13 mouse cellular contexts compared by ENCODE assay signal in the genomic region with DNA sequence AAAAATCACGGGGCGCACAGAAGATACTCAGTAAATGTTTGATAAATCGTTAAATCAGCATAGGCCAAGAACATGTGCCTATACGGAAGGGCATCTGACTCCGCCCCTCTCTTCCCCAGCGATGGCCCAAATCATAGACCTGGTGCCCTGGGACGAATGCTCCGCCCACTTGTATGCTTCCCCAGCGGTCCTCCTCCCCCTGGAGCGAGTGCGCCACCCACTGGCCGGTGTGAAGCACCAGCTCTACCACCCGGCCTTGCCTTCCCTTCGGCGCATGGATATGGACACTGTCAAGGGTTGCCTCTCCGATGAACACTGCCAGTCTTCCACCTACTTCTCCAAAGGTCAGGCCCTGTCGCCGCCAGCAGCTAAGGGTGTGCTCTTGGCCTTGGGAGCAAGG. TPM values are rescaled to one million over a fixed set of nuclear protein-coding genes. Genes with fewer than 3 reads are reported as not detected.
DNase-seq lines count a peak whose midpoint lies in the region; TF ChIP-seq lines count a peak whose summit lies in the region.
"Had no signal": no experiment of that assay in that cellular context is flagged by ENCODE, and none has a peak within 500 bp of the region (broad histone marks: within the 10 kb centered on the region; RNA-seq: fewer than 3 reads in every experiment).

No protein-coding gene starts in this region.

- peak overlapping the region; percentile 91 for H3K4me3 ChIP-seq in testis, adult 2 months (ENCODE audit: control insufficient read depth, low read depth, low read length)
- H3K4me3 ChIP-seq: embryonic facial prominence, embryonic 12.5 days; hindbrain, embryonic 13.5 days; megakaryocyte, embryonic 14.5 days; neural tube, embryonic 13.5 days had no signal

- DNase-seq in gastrocnemius, postnatal 10 days, result peak; percentile 36
- DNase-seq in gastrocnemius, adult 8-10 months (ENCODE audit: low spot score in 2 of 2), result no peak
- peak; percentile 49 for DNase-seq in lung, postnatal 10 days
- no peak for DNase-seq in lung, postnatal 14 days
- DNase-seq in adrenal gland, postnatal 25 days, result peak; percentile 72
- no peak for DNase-seq in left cerebral cortex, adult 8-10 months (ENCODE audit: low spot score in 2 of 2)
- no peak for DNase-seq in embryo, embryonic 11 days
- DNase-seq: gastrocnemius, postnatal 14 days had no signal

- H3K4me1 ChIP-seq in testis, adult 2 months (ENCODE audit: control insufficient read depth, insufficient read depth, low read length), result peaks cover 7% of the 10 kb centered on the region
- H3K4me1 ChIP-seq: embryonic facial prominence, embryonic 12.5 days had no signal

- no peaks in the 10 kb centered on the region for H3K36me3 ChIP-seq in testis, adult 2 months (ENCODE audit: control insufficient read depth, insufficient read depth, low read length)
- H3K36me3 ChIP-seq: embryonic facial prominence, embryonic 12.5 days; hindbrain, embryonic 13.5 days; neural tube, embryonic 13.5 days had no signal

- TF ChIP-seq CTCF in testis, adult 2 months (IDR thresholded peaks at IDR 0.05; ENCODE audit: control insufficient read depth, insufficient read depth, insufficient replicate concordance, low read depth, low read length), result peak; percentile 67; the same call in 1 of the 2 replicates

- no peak overlapping the region for H3K27ac ChIP-seq in testis, adult 2 months (ENCODE audit: control insufficient read depth, insufficient read depth, low read depth, low read length)
- H3K27ac ChIP-seq: embryonic facial prominence, embryonic 12.5 days; hindbrain, embryonic 13.5 days; neural tube, embryonic 13.5 days had no signal

- no peaks in the 10 kb centered on the region for H3K27me3 ChIP-seq in testis, adult 2 months (ENCODE audit: control insufficient read depth, insufficient read depth, low read length)
- H3K27me3 ChIP-seq: embryonic facial prominence, embryonic 12.5 days; hindbrain, embryonic 13.5 days; neural tube, embryonic 13.5 days had no signal

- TF ChIP-seq POLR2A in testis, adult 2 months (IDR thresholded peaks at IDR 0.05; ENCODE audit: control insufficient read depth, low read depth, low read length), result no peak

RNA-seq across cellular contexts. Expression of gene Tepp, which starts 2.5 kb away (rescaled TPM):
- total RNA-seq in gastrocnemius, postnatal 10 days (2021), result not detected
- total RNA-seq in gastrocnemius, adult 8-10 months (2022), result not detected
- total RNA-seq in adrenal gland, postnatal 25 days (2021), result 0.76 TPM in 1 of 2 replicates, not detected in the other
- 290 and 313 TPM in 2 replicates for polyA plus RNA-seq in testis, adult 2 months (2012; rRNA removed)
- not detected for total RNA-seq in left cerebral cortex, adult 8-10 months (2022)
- total RNA-seq: gastrocnemius, postnatal 14 days had no signal

RNA-seq across cellular contexts. Expression of gene Cngb1, which starts 6.5 kb away (rescaled TPM):
- total RNA-seq in gastrocnemius, postnatal 10 days (2021), result under 1 TPM; 0.27 to 0.73 TPM
- total RNA-seq in gastrocnemius, adult 8-10 months (2022), result under 1 TPM in 3 of 4 experiments, not detected in 1; 0.05 to 0.16 (median 0.07) TPM
- 0.52 and 1.6 TPM in 2 replicates for total RNA-seq in adrenal gland, postnatal 25 days (2021)
- polyA plus RNA-seq in testis, adult 2 months (2012; rRNA removed), result 6.2 and 6.9 TPM in 2 replicates
- total RNA-seq in left cerebral cortex, adult 8-10 months (2022), result under 1 TPM; 0.25 to 0.53 (median 0.49) TPM

RNA-seq across cellular contexts. Expression of gene Zfp319, which starts 18.9 kb away (rescaled TPM):
- 1 to 10 TPM; 6.6 to 8.9 TPM for total RNA-seq in gastrocnemius, postnatal 10 days (2021)
- 1 to 10 TPM; 2.8 to 3.8 (median 2.9) TPM for total RNA-seq in gastrocnemius, adult 8-10 months (2022)
- total RNA-seq in adrenal gland, postnatal 25 days (2021), result 11.3 and 13.6 TPM in 2 replicates
- 3.9 and 4.0 TPM in 2 replicates for polyA plus RNA-seq in testis, adult 2 months (2012; rRNA removed)
- total RNA-seq in left cerebral cortex, adult 8-10 months (2022), result 10 to 100 TPM; 14.7 to 16.3 (median 15.3) TPM

RNA-seq across cellular contexts. Expression of gene Usb1, which starts 19.2 kb away (rescaled TPM):
- 10 to 100 TPM in 1 of 2 experiments, 1 to 10 TPM in 1; 8.2 to 13.1 TPM for total RNA-seq in gastrocnemius, postnatal 10 days (2021)
- 1 to 10 TPM; 4.0 to 7.4 (median 6.1) TPM for total RNA-seq in gastrocnemius, adult 8-10 months (2022)
- total RNA-seq in adrenal gland, postnatal 25 days (2021), result 22.4 and 23.0 TPM in 2 replicates
- polyA plus RNA-seq in testis, adult 2 months (2012; rRNA removed), result 33.1 and 34.0 TPM in 2 replicates
- total RNA-seq in left cerebral cortex, adult 8-10 months (2022), result 10 to 100 TPM; 11.4 to 13.8 (median 12.2) TPM

RNA-seq across cellular contexts. Expression of gene Mmp15, which starts 39.2 kb away (rescaled TPM):
- total RNA-seq in gastrocnemius, postnatal 10 days (2021), result 10 to 100 TPM; 37.5 to 44.2 TPM
- 10 to 100 TPM; 13.0 to 18.3 (median 14.1) TPM for total RNA-seq in gastrocnemius, adult 8-10 months (2022)
- total RNA-seq in adrenal gland, postnatal 25 days (2021), result 8.7 and 10.5 TPM in 2 replicates
- polyA plus RNA-seq in testis, adult 2 months (2012; rRNA removed), result 0.23 and 0.30 TPM in 2 replicates
- 10 to 100 TPM; 16.0 to 17.9 (median 16.8) TPM for total RNA-seq in left cerebral cortex, adult 8-10 months (2022)

Comparison
In these comparisons a context has a peak if more than half of its experiments do, and no peak if none do; other contexts are left out.
1. DNase-seq: peak in gastrocnemius, postnatal 10 days (single experiment), lung, postnatal 10 days (single experiment) and adrenal gland, postnatal 25 days (single experiment); none in gastrocnemius, adult 8-10 months (0 of 2), lung, postnatal 14 days (single experiment), left cerebral cortex, adult 8-10 months (0 of 2) and embryo, embryonic 11 days (single experiment).